Mouse (Mus musculus): Measurements from ENCODE around the gene Exo5.

DNA sequence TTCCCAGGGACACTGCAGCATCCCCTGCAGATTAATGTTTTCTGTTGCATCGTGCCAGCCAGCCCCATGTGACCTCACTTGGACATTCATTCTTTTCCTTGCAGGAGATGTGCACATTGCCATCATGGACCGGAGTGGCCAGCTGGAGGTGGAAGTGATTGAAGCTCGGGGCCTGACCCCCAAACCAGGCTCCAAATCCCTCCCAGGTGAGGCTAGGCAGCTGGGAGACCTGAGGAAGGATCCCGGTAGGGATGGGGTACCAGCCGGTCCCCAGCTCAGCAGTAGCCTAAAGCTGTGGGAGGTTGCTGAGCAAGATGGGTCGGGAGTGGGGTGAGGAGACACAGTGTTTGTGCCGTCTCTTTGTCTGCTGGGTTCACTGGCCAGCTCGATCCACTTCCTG is 35.9 kb downstream of the Exo5 start:
- TF ChIP-seq GATA1 (IDR thresholded peaks at IDR 0.05; ENCODE audit: low read depth, low read length) (no peak), MXI1 (IDR thresholded peaks at IDR 0.05; ENCODE audit: low read depth, low read length) (no peak), EP300 (IDR thresholded peaks at IDR 0.05; ENCODE audit: low read depth in 1 of 2, low read length in 2 of 2) (no peak)

Measured in MEL (cell line).